ENCODE assay signal across 11 mouse cellular contexts in the genomic region with DNA sequence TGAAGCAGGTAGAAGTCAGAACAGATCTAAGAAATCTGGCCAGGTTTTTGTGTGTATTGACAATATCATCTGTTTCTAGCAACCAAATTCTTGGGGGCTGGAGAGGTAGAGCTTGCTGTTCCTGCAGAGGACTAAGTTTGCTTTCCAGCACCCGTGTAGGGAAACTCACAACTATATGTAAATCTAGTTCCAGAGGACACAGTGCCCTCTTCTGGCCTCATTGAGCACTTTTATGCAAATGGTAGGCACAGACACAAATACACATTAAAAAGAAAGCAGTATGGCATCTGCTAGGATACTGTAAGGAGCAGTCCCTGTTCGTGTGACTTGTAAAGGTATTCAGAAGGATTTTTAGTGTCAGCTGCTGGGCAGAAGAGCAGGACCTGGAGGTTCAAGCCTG. TPM values are rescaled to one million over a fixed set of nuclear protein-coding genes. Genes with fewer than 3 reads are reported as not detected.
A peak's percentile ranks its signal among the peaks of the same experiment; 100 is the strongest.
DNase-seq lines count a peak whose midpoint lies in the region; ATAC-seq and TF ChIP-seq lines count a peak whose summit lies in the region.
"Had no signal": no experiment of that assay in that cellular context is flagged by ENCODE, and none has a peak within 500 bp of the region (broad histone marks: within the 10 kb centered on the region; RNA-seq: fewer than 3 reads in every experiment).

No protein-coding gene starts in this region.

- peak; percentile 27 for DNase-seq in embryonic facial prominence, embryonic 11.5 days (ENCODE audit: low spot score)
- no peak for DNase-seq in embryonic facial prominence, embryonic 10.5 days (ENCODE audit: low spot score)
- no peak for DNase-seq in liver, postnatal 0 days
- DNase-seq in liver, embryonic 11.5 days (ENCODE audit: low spot score): no peak
- peak; percentile 19 for DNase-seq in brain, adult 2 months (ENCODE audit: low read depth, low spot score)
- peak; percentile 66 for DNase-seq in splenic B cell, adult 2 months (ENCODE audit: low read depth, low spot score)
- DNase-seq in ovary, postnatal 14 days (ENCODE audit: low spot score): no peak
- DNase-seq in ovary, postnatal 10 days (ENCODE audit: low spot score): no peak
- DNase-seq: adrenal gland, postnatal 25 days; cerebellum, postnatal 14 days; lung, adult 18-20 months had no signal

- H3K27ac ChIP-seq in embryonic facial prominence, embryonic 11.5 days (replicated peaks; ENCODE audit: low read depth, low read length): no peak overlapping the region
- H3K27ac ChIP-seq in embryonic facial prominence, embryonic 10.5 days (replicated peaks): no peak overlapping the region
- no peak overlapping the region for H3K27ac ChIP-seq in liver, postnatal 0 days (ENCODE audit: low read depth)
- H3K27ac ChIP-seq in liver, embryonic 11.5 days (ENCODE audit: low read depth, low read length): no peak overlapping the region

- H3K4me1 ChIP-seq in embryonic facial prominence, embryonic 11.5 days (ENCODE audit: control insufficient read depth, insufficient read depth, low read length): no peaks in the 10 kb centered on the region
- H3K4me1 ChIP-seq in embryonic facial prominence, embryonic 10.5 days: peaks cover 9% of the 10 kb centered on the region
- peaks cover 3% of the 10 kb centered on the region; the same call in 1 of the 2 replicates for H3K4me1 ChIP-seq in liver, postnatal 0 days (ENCODE audit: insufficient read depth)
- no peaks in the 10 kb centered on the region for H3K4me1 ChIP-seq in liver, embryonic 11.5 days (replicated peaks; ENCODE audit: control insufficient read depth, insufficient read depth, low read length)

- TF ChIP-seq EP300 in liver, postnatal 0 days (IDR thresholded peaks at IDR 0.05; ENCODE audit: low read depth): no peak

- H3K4me2 ChIP-seq in embryonic facial prominence, embryonic 11.5 days (ENCODE audit: low read depth, low read length): no peak overlapping the region
- no peak overlapping the region for H3K4me2 ChIP-seq in liver, postnatal 0 days (ENCODE audit: low read depth, low read length)
- H3K4me2 ChIP-seq in liver, embryonic 11.5 days: no peak overlapping the region

- peaks cover 7% of the 10 kb centered on the region for H3K36me3 ChIP-seq in embryonic facial prominence, embryonic 11.5 days (replicated peaks; ENCODE audit: control insufficient read depth, insufficient read depth, low read depth, low read length)
- peaks cover 85% of the 10 kb centered on the region for H3K36me3 ChIP-seq in embryonic facial prominence, embryonic 10.5 days (replicated peaks)
- peaks cover 62% of the 10 kb centered on the region for H3K36me3 ChIP-seq in liver, postnatal 0 days (replicated peaks; ENCODE audit: insufficient read depth, low read length)
- peaks cover 28% of the 10 kb centered on the region for H3K36me3 ChIP-seq in liver, embryonic 11.5 days (ENCODE audit: control insufficient read depth, insufficient read depth, low read length)
- peaks cover 22% of the 10 kb centered on the region for H3K36me3 ChIP-seq in splenic B cell, adult 2 months (ENCODE audit: control insufficient read depth, insufficient read depth, low read length, poor library complexity, severe bottlenecking)

- TF ChIP-seq CTCF in liver, postnatal 0 days (IDR thresholded peaks at IDR 0.05; ENCODE audit: low read depth): peak; percentile 54

- WGBS in embryonic facial prominence, embryonic 11.5 days: 70% methylated on average over 2 of the region's 2 CpGs
- WGBS in embryonic facial prominence, embryonic 10.5 days: 72% methylated on average over 2 of the region's 2 CpGs
- WGBS in liver, postnatal 0 days (ENCODE audit: insufficient replicate concordance): 64% methylated on average over 2 of the region's 2 CpGs
- 70% methylated on average over 2 of the region's 2 CpGs for whole genome bisulfite sequencing in liver, embryonic 11.5 days

- no peaks in the 10 kb centered on the region for H3K27me3 ChIP-seq in embryonic facial prominence, embryonic 11.5 days (ENCODE audit: control insufficient read depth, insufficient read depth, low read length)
- no peaks in the 10 kb centered on the region for H3K27me3 ChIP-seq in embryonic facial prominence, embryonic 10.5 days (replicated peaks; ENCODE audit: low read depth, poor library complexity, severe bottlenecking)
- no peaks in the 10 kb centered on the region for H3K27me3 ChIP-seq in liver, postnatal 0 days (ENCODE audit: insufficient read depth, low read length)
- no peaks in the 10 kb centered on the region for H3K27me3 ChIP-seq in liver, embryonic 11.5 days (replicated peaks; ENCODE audit: control insufficient read depth, insufficient read depth, low read length)
- H3K27me3 ChIP-seq in splenic B cell, adult 2 months (ENCODE audit: control insufficient read depth, insufficient read depth, low read length, poor library complexity, severe bottlenecking): no peaks in the 10 kb centered on the region

- ATAC-seq in embryonic facial prominence, embryonic 11.5 days (replicated peaks; ENCODE audit: insufficient number of reproducible peaks, low FRiP score, low TSS enrichment, low read depth): no peak
- no peak for ATAC-seq in liver, postnatal 0 days
- no peak for ATAC-seq in liver, embryonic 11.5 days (replicated peaks; ENCODE audit: low FRiP score)

- no peak overlapping the region for H3K9ac ChIP-seq in embryonic facial prominence, embryonic 11.5 days (replicated peaks; ENCODE audit: low read length)
- H3K9ac ChIP-seq in liver, postnatal 0 days (replicated peaks): no peak overlapping the region
- no peak overlapping the region for H3K9ac ChIP-seq in liver, embryonic 11.5 days (ENCODE audit: low read depth, low read length)

- no peaks in the 10 kb centered on the region for H3K9me3 ChIP-seq in embryonic facial prominence, embryonic 11.5 days (replicated peaks; ENCODE audit: control insufficient read depth, low read length)
- no peaks in the 10 kb centered on the region for H3K9me3 ChIP-seq in embryonic facial prominence, embryonic 10.5 days
- no peaks in the 10 kb centered on the region for H3K9me3 ChIP-seq in liver, postnatal 0 days (ENCODE audit: low read length)
- H3K9me3 ChIP-seq in liver, embryonic 11.5 days (ENCODE audit: control insufficient read depth, low read length): no peaks in the 10 kb centered on the region

- H3K4me3 ChIP-seq in embryonic facial prominence, embryonic 11.5 days (ENCODE audit: low read depth, low read length): no peak overlapping the region
- no peak overlapping the region for H3K4me3 ChIP-seq in embryonic facial prominence, embryonic 10.5 days
- no peak overlapping the region for H3K4me3 ChIP-seq in liver, postnatal 0 days (ENCODE audit: low read depth, low read length)
- no peak overlapping the region for H3K4me3 ChIP-seq in liver, embryonic 11.5 days (ENCODE audit: low read depth, low read length)

RNA-seq across cellular contexts. Expression of a gene that starts 23.3 kb away (rescaled TPM):
- 39.3 and 41.3 TPM in 2 replicates for polyA plus RNA-seq in embryonic facial prominence, embryonic 11.5 days (2014; fragmentation: Nextera tagmentation; extraction: Ambion mirVana)
- 32.1 and 34.3 TPM in 2 replicates for polyA plus RNA-seq in embryonic facial prominence, embryonic 10.5 days (2016; fragmentation: Nextera tagmentation; extraction: Ambion mirVana)
- 13.0 and 15.5 TPM in 2 replicates for polyA plus RNA-seq in liver, postnatal 0 days (2015; fragmentation: Nextera tagmentation; extraction: Ambion mirVana)
- 26.9 and 28.5 TPM in 2 replicates for polyA plus RNA-seq in liver, embryonic 11.5 days (2014; fragmentation: Nextera tagmentation; extraction: Ambion mirVana)

RNA-seq across cellular contexts. Expression of a gene that starts 29.9 kb away (rescaled TPM):
- polyA plus RNA-seq in embryonic facial prominence, embryonic 11.5 days (2014; fragmentation: Nextera tagmentation; extraction: Ambion mirVana): 84.1 and 90.8 TPM in 2 replicates
- 71.0 and 72.1 TPM in 2 replicates for polyA plus RNA-seq in embryonic facial prominence, embryonic 10.5 days (2016; fragmentation: Nextera tagmentation; extraction: Ambion mirVana)
- 14.1 and 15.0 TPM in 2 replicates for polyA plus RNA-seq in liver, postnatal 0 days (2015; fragmentation: Nextera tagmentation; extraction: Ambion mirVana)
- 50.4 and 54.0 TPM in 2 replicates for polyA plus RNA-seq in liver, embryonic 11.5 days (2014; fragmentation: Nextera tagmentation; extraction: Ambion mirVana)

RNA-seq across cellular contexts. Expression of a gene that starts 48.6 kb away (rescaled TPM):
- 17.4 and 19.2 TPM in 2 replicates for polyA plus RNA-seq in embryonic facial prominence, embryonic 11.5 days (2014; fragmentation: Nextera tagmentation; extraction: Ambion mirVana)
- polyA plus RNA-seq in embryonic facial prominence, embryonic 10.5 days (2016; fragmentation: Nextera tagmentation; extraction: Ambion mirVana): 10.9 and 11.0 TPM in 2 replicates
- 10.0 and 11.6 TPM in 2 replicates for polyA plus RNA-seq in liver, postnatal 0 days (2015; fragmentation: Nextera tagmentation; extraction: Ambion mirVana)
- polyA plus RNA-seq in liver, embryonic 11.5 days (2014; fragmentation: Nextera tagmentation; extraction: Ambion mirVana): 9.6 and 10.9 TPM in 2 replicates

Comparison
In these comparisons a context has a peak if more than half of its experiments do, and no peak if none do; other contexts are left out.
1. DNase-seq: peak in embryonic facial prominence, embryonic 11.5 days (single experiment), brain, adult 2 months (single experiment) and splenic B cell, adult 2 months (single experiment); none in embryonic facial prominence, embryonic 10.5 days (single experiment), liver, postnatal 0 days (single experiment), liver, embryonic 11.5 days (single experiment), ovary, postnatal 14 days (single experiment) and ovary, postnatal 10 days (single experiment).